Mouse (Mus musculus): ENCODE results near the gene Sox18.

DNA sequence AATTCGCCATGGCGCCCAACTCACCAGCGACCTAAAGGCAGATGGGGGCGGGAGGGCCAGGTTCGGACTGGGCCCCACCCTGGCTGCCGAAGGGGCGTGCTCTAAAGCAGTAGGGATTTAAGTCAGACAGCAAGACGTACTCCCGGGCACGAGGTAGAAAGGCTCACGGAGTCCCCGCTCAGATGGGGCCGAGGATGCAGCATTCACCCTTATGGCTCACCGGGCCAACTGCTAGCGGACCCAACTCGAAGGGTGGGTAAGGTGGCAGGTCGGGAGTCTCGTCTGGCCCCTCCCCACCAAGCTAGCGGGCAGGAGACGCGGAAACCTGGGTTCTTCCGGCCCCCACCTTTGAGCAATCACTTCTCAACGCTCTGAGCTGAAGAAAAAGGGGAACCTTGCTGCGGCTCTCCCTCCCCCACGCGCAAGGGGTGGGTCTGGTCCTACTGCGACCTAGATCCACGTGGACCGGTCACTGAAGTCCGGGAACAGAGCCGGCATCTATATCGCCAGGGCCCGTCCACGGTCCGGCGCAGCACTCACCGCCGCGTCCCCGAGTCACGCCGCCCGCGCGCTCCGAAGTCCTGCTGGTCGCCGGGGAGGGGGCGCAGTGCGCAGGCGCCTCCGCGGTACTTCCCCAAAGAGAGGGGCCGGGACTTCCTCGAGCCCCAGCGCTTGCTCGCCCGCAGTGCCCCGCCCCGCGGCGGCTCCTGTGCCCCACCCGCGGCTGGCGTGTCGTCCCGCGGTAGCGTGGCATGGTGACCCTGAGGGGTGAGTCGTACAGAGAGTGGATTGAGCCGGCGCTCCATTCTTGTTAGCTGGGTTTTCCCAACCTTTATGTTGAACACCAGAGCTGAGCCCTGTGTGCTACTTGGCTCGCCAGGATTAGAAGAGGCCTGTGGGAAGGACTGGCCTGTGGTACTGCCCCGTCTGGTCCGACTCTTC, 22.2 kb upstream of the Sox18 start, which contains the start of gene Rgs19:
- TF ChIP-seq CTCF (IDR thresholded peaks at IDR 0.05; ENCODE audit: control insufficient read depth, insufficient read depth, insufficient replicate concordance, low read depth, low read length) (no peak), POLR2A (IDR thresholded peaks at IDR 0.05; ENCODE audit: control insufficient read depth, low read depth, low read length) (peak; percentile 57)

All from testis, adult 2 months (tissue).